Mouse (Mus musculus) kidney, postnatal 0 days (tissue): Measurements from ENCODE around the gene Hist1h3b. TPM values are rescaled to one million over a fixed set of nuclear protein-coding genes. Genes with fewer than 3 reads are reported as not detected.
A peak's percentile ranks its signal among the peaks of the same experiment; 100 is the strongest.
"Not testable (repeated sequence)": the region's sequence is repeated elsewhere in the genome, so short reads cannot be mapped to it uniquely, and the experiment has no call there.

Source experiments
- ATAC-seq: fragments of 200-750 bp; cut with Nextera tagmentation; replicated peaks from 2 replicates; pipeline ENCODE4 v1.8.0; 2017; ENCODE audit warnings: low read depth, moderate number of reproducible peaks, moderate TSS enrichment, moderate library complexity; ENCODE audit not compliant: low FRiP score
- DNase-seq: peaks from one replicate; pipeline ENCODE4 v3.0.0-alpha.2; 2016; ENCODE audit warnings: low spot score
- H3K27ac ChIP-seq: fragments of 300-500 bp; sonication (generic); 2 replicates; pipeline ENCODE4 v1.5.1; 2014; ENCODE audit warnings: mild to moderate bottlenecking
- H3K27me3 ChIP-seq: fragments of 300-500 bp; sonication (generic); 2 replicates; pipeline ENCODE4 v1.6.1; 2014; ENCODE audit warnings: low read length, mixed read lengths; ENCODE audit not compliant: insufficient read depth
- H3K36me3 ChIP-seq: fragments of 300-500 bp; sonication (generic); 2 replicates; pipeline ENCODE4 v1.6.1; 2014; ENCODE audit warnings: low read length, mixed read lengths; ENCODE audit not compliant: insufficient read depth
- H3K4me1 ChIP-seq: fragments of 300-500 bp; sonication (generic); replicated peaks from 2 replicates; pipeline ENCODE4 v1.6.1; 2014; ENCODE audit warnings: antibody characterized with exemption, low read length, mixed read lengths; ENCODE audit not compliant: insufficient read depth
- H3K4me2 ChIP-seq: fragments of 300-500 bp; sonication (generic); 2 replicates; pipeline ENCODE4 v1.6.1; 2014; ENCODE audit warnings: mild to moderate bottlenecking, low read length, moderate library complexity, mixed read lengths
- H3K4me3 ChIP-seq: fragments of 300-500 bp; sonication (generic); replicated peaks from 2 replicates; pipeline ENCODE4 v1.5.1; 2014; ENCODE audit warnings: low read depth, low read length
- H3K9ac ChIP-seq: fragments of 300-500 bp; sonication (generic); 2 replicates; pipeline ENCODE4 v1.6.1; 2014; ENCODE audit warnings: low read depth, low read length
- H3K9me3 ChIP-seq: fragments of 300-500 bp; sonication (generic); replicated peaks from 2 replicates; pipeline ENCODE4 v1.6.1; 2016; ENCODE audit warnings: low read length, inconsistent platforms, mixed read lengths
- CTCF ChIP-seq: IDR thresholded peaks from 2 replicates; pipeline ENCODE4 v1.5.1; 2016; ENCODE audit warnings: antibody characterized with exemption, low read depth, mild to moderate bottlenecking, moderate library complexity
- WGBS: fragments of 180-500 bp; shearing (Covaris S2); extraction: QIAGEN DNeasy Blood & Tissue Kit; methylation state at CpG from one replicate; pipeline ENCODE4 v1.1.7; 2014; 5-methylcytosine and 5-hydroxymethylcytosine counted together
- polyA plus RNA-seq: library from polyadenylated mRNA; unstranded; fragments of >200 nt; fragmentation: Nextera tagmentation; extraction: Ambion mirVana; gene quantifications from 2 replicates; pipeline ENCODE4 v1.2.1, GENCODE M21; 2015

Hist1h3b gene
- polyA plus RNA-seq, 1 experiment from 2014 or later: 5.9 TPM

DNA sequence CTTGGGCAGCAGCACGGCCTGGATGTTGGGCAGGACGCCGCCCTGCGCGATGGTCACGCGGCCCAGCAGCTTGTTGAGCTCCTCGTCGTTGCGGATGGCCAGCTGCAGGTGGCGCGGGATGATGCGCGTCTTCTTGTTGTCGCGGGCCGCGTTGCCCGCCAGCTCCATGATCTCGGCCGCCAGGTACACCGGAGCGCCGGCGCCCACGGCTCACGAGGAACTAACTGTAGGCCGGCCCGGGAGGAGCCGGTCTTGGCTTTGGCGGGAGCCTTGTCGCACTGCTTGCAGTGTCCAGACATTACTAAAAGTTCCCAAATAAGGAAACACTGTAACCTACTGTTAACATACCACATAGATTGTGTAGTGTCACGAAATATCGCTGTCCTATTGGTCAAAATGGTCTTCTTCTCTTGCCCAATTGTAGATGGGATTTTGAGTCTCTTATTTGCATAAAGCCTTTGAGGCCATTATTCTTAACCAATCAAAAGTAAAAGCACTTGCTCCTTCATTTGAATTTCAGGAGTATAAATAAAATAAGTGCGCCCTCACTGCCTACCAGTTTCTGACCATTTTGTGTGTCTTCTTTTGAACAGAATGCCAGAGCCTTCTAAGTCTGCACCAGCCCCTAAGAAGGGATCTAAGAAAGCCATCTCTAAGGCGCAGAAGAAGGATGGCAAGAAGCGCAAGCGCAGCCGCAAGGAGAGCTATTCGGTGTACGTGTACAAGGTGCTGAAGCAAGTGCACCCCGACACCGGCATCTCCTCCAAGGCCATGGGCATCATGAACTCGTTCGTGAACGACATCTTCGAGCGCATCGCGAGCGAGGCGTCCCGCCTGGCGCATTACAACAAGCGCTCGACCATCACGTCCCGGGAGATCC lies 5.6 kb upstream of the Hist1h3b start, which contains the start of gene Hist1h2bb:
Gene Hist1h2bb (plus strand): TSS at position 534 of the 880 bp plus-strand sequence.
- ATAC-seq (peak; percentile 86), DNase-seq (peak; percentile 99)
- peak within 1 kb of the TSS; percentile 96 for H3K27ac ChIP-seq
- H3K36me3 ChIP-seq, H3K27me3 ChIP-seq, H3K9me3 ChIP-seq: not testable (repeated sequence)
- H3K4me2 ChIP-seq: peak within 1 kb of the TSS; percentile 60
- H3K4me1 ChIP-seq: peaks cover 11% of the 10 kb centered on the region
- H3K9ac ChIP-seq: peak within 1 kb of the TSS; percentile 54
- 0 out of 2 replicates have a peak, but pooled peaks have one; percentile 4 for TF ChIP-seq CTCF
- H3K4me3 ChIP-seq: peak within 1 kb of the TSS; percentile 32
- 0% methylated on average over 37 of the region's 58 CpGs for WGBS

DNA sequence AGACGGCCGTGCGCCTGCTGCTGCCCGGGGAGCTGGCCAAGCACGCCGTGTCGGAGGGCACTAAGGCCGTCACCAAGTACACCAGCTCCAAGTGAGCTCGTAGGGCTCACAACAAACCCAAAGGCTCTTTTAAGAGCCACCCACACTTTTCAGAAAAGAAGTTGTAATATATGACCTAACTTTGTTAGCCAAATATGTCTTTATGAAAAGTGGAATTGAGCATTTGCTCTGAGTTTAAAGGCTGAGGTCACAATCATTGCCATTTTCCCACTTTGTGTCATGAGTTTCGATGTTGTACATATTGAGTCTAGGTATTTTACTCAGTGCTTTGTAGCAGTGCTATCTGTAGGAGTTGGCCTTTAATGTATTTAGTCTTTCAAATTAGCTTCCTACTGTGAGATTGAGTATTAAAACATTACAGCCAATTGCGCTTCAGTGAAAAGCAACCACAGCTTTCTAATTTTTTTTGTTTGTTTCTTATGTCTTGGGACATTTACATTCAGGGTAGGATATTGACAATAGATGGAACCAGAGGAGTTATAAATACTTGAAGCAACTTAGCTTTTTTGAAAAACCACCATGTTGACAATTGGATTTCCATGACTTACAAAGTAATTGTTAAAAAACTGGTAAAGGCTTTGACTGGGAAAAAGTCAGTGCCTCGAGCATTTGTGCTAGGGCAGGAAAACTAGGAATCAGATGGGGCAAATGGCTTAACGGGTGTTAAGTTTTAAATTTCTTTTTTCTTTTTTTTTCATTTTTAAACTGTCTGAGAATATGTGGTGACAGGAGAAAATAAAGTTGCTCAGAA lies 4.8 kb upstream of the Hist1h3b start:
- Histone ChIP-seq H3K4me3 (peak overlapping the region; percentile 32), H3K4me1 (peaks cover 11% of the 10 kb centered on the region), H3K27ac (peak overlapping the region; percentile 96), H3K4me2 (peak overlapping the region; percentile 60), H3K9ac (peak overlapping the region; percentile 49), H3K36me3 (no peaks in the 10 kb centered on the region), H3K27me3 (no peaks in the 10 kb centered on the region), H3K9me3 (no peaks in the 10 kb centered on the region)
- DNase-seq: peak; percentile 39
- no peak for TF ChIP-seq CTCF
- 4% methylated on average over 10 of the region's 13 CpGs for WGBS
- peak; percentile 2; the same call in 1 of the 2 replicates for ATAC-seq

DNA sequence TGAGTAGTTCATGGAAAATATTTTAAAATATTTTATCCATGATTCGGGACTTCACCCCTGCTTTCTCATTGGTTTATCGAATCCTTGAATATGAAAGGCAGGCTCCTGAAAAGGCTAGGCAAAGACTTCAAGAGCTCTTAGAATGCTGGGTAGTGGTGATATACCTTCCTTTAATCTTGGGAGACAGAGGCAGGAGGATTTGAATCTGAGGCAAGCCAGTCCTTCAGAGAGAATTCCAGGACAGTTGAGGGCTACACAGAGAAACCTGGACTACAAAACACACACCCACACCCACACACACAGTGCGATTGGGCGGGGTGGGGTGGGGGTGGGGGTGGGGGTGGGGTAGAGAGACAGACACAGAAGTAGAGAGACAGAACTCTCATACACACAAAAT lies 4.2 kb upstream of the Hist1h3b start:
- no peaks in the 10 kb centered on the region for H3K27me3 ChIP-seq
- H3K27ac ChIP-seq: peak overlapping the region; percentile 55; the same call in 1 of the 2 replicates
- peaks cover 11% of the 10 kb centered on the region for H3K4me1 ChIP-seq
- no peaks in the 10 kb centered on the region for H3K9me3 ChIP-seq
- no peak overlapping the region for H3K4me3 ChIP-seq
- H3K9ac ChIP-seq: peak overlapping the region; percentile 18; the same call in 1 of the 2 replicates
- 11% methylated on average over 4 of the region's 4 CpGs for WGBS
- ATAC-seq (no peak), DNase-seq (no peak)
- peak overlapping the region; percentile 19; the same call in 1 of the 2 replicates for H3K4me2 ChIP-seq
- no peak for TF ChIP-seq CTCF
- no peaks in the 10 kb centered on the region for H3K36me3 ChIP-seq

DNA sequence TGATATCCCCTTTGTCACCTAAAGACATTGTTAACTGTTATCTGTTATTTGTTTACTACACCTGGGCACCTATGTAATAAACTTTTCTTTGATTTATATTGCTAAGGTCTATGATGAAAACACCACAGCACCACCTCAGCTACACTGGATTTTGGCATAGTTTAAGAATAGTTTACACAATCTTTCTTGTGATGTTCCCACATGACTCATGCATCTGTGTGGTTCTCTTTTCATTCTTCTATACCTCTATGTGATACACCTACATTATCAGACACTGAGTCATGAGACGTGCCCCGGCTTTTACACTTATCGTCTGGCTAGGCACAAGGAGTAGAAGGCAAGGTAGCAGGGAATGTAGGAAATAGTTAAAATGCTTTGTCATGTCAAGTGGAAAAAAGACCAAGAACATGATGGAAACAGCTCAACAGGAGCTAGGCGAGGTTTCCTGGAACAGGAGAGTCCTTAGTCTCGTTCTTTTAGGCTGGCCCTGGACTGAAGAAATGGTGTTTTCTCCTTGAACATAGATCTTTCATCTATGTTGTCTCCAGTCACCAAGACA lies 2.4 kb upstream of the Hist1h3b start:
- Histone ChIP-seq H3K9me3 (no peaks in the 10 kb centered on the region), H3K4me2 (no peak overlapping the region), H3K36me3 (no peaks in the 10 kb centered on the region), H3K9ac (no peak overlapping the region), H3K27ac (no peak overlapping the region), H3K4me1 (peaks cover 11% of the 10 kb centered on the region), H3K4me3 (no peak overlapping the region), H3K27me3 (no peaks in the 10 kb centered on the region)
- WGBS: 88% methylated on average over 5 of the region's 5 CpGs
- no peak for TF ChIP-seq CTCF
- ATAC-seq (no peak), DNase-seq (no peak)

DNA sequence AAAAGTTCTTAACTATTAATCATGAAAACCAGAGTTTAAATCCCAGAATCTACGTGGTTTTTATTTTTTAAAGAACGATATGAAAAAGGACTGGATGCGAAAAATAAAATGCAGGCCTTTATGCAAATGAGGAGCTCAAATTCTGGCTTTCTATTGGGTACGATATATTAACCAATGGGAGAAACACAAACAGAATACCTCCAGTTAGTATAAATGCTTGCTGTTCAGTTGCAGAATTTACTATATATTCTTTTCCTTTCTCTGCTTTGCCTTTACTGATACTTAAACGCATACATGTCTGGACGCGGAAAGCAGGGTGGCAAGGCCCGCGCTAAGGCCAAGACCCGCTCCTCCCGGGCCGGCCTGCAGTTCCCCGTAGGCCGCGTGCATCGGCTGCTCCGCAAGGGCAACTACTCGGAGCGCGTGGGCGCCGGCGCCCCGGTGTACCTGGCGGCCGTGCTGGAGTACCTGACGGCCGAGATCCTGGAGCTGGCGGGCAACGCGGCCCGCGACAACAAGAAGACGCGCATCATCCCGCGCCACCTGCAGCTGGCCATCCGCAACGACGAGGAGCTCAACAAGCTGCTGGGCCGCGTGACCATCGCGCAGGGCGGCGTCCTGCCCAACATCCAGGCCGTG lies 1.1 kb upstream of the Hist1h3b start, which contains the start of gene Hist1h2ab:
Gene Hist1h2ab (plus strand): TSS at position 288 of the 639 bp plus-strand sequence.
- H3K4me3 ChIP-seq: peak within 1 kb of the TSS; percentile 26
- peaks cover 11% of the 10 kb centered on the region for H3K4me1 ChIP-seq
- peak; percentile 97 for DNase-seq
- peak within 1 kb of the TSS; percentile 92 for H3K27ac ChIP-seq
- 0 out of 2 replicates have a peak, but pooled peaks have one; percentile 10 for TF ChIP-seq CTCF
- H3K9ac ChIP-seq: peak within 1 kb of the TSS; percentile 48; the same call in 1 of the 2 replicates
- WGBS: under 1% methylated on average over 25 of the region's 47 CpGs
- ATAC-seq: 0 out of 2 replicates have a peak, but pooled peaks have one; percentile 37
- H3K9me3 ChIP-seq, H3K36me3 ChIP-seq, H3K27me3 ChIP-seq: not testable (repeated sequence)
- peak within 1 kb of the TSS; percentile 52 for H3K4me2 ChIP-seq
